Mouse (Mus musculus): ENCODE results near the gene Plxna1. TPM values are rescaled to one million over a fixed set of nuclear protein-coding genes. Genes with fewer than 3 reads are reported as not detected.

Gene Plxna1
- total RNA-seq, 2 experiments from 2014 or later, result 94.4 to 107 TPM

- intact Hi-C loops (cut with DNase I), result no loop called here
- peak; percentile 41 to 62 for DNase-seq (ENCODE audit: low spot score in 2 of 2)
Observed at GRCm38 (mm10) chr6:89344613-89345485, 17.6 kb downstream of the Plxna1 start.

- no peak for DNase-seq (ENCODE audit: low spot score in 2 of 2)
- intact Hi-C loops (cut with DNase I), result no loop called here
Observed at GRCm38 (mm10) chr6:89341981-89342380, 20.4 kb downstream of the Plxna1 start.

- intact Hi-C loops (cut with DNase I), result no loop called here
- peak; percentile 53 to 69 for DNase-seq (ENCODE audit: low spot score in 2 of 2)
Observed at GRCm38 (mm10) chr6:89339447-89339846, 23.0 kb downstream of the Plxna1 start.

GRCm38 (mm10) chr6:89338733-89339132 is 23.7 kb downstream of the Plxna1 start:
- DNase-seq (ENCODE audit: low spot score in 2 of 2), result no peak
- intact Hi-C loops (cut with DNase I), result no loop called here

GRCm38 (mm10) chr6:89337574-89337973 is 24.8 kb downstream of the Plxna1 start:
- DNase-seq (ENCODE audit: low spot score in 2 of 2), result peak in 1 of 2 experiments; percentile 31

GRCm38 (mm10) chr6:89333964-89334702 is 28.3 kb downstream of the Plxna1 start:
- intact Hi-C loops (cut with DNase I), result no loop called here
- DNase-seq (ENCODE audit: low spot score in 2 of 2), result peak; percentile 30 to 67

More at GRCm38 (mm10) chr6:89337574-89337973, 24.8 kb downstream of the Plxna1 start:
- intact Hi-C loops (cut with DNase I), result no loop called here

- no peak for DNase-seq (ENCODE audit: low spot score in 2 of 2)
- intact Hi-C loops (cut with DNase I), result no loop called here
Observed at GRCm38 (mm10) chr6:89330957-89331356, 31.5 kb downstream of the Plxna1 start.

GRCm38 (mm10) chr6:89328634-89329033 is 33.8 kb downstream of the Plxna1 start:
- DNase-seq (ENCODE audit: low spot score in 2 of 2), result no peak
- intact Hi-C loops (cut with DNase I), result no loop called here

GRCm38 (mm10) chr6:89327746-89328491 is 34.5 kb downstream of the Plxna1 start:
- DNase-seq (ENCODE audit: low spot score in 2 of 2), result no peak
- intact Hi-C loops (cut with DNase I), result no loop called here

- intact Hi-C loops (cut with DNase I), result no loop called here
- DNase-seq (ENCODE audit: low spot score in 2 of 2), result no peak
Observed at GRCm38 (mm10) chr6:89324842-89325241, 37.6 kb downstream of the Plxna1 start.

GRCm38 (mm10) chr6:89315263-89315662 is 47.2 kb downstream of the Plxna1 start:
- no peak for DNase-seq (ENCODE audit: low spot score in 2 of 2)
- intact Hi-C loops (cut with DNase I), result no loop called here

- intact Hi-C loops (cut with DNase I), result no loop called here
Observed at GRCm38 (mm10) chr6:89311518-89311917, 50.9 kb downstream of the Plxna1 start.

GRCm38 (mm10) chr6:89310236-89310635 is 52.2 kb downstream of the Plxna1 start:
- intact Hi-C loops (cut with DNase I), result no loop called here
- DNase-seq (ENCODE audit: low spot score in 2 of 2), result no peak

More at GRCm38 (mm10) chr6:89311518-89311917, 50.9 kb downstream of the Plxna1 start:
- DNase-seq (ENCODE audit: low spot score in 2 of 2), result no peak

GRCm38 (mm10) chr6:89308213-89308973 is 54.0 kb downstream of the Plxna1 start:
- DNase-seq (ENCODE audit: low spot score in 2 of 2), result no peak
- intact Hi-C loops (cut with DNase I), result no loop called here

- intact Hi-C loops (cut with DNase I), result no loop called here
- DNase-seq (ENCODE audit: low spot score in 2 of 2), result peak; percentile 55 to 58
Observed at GRCm38 (mm10) chr6:89304375-89305058, 57.9 kb downstream of the Plxna1 start.

GRCm38 (mm10) chr6:89299818-89300217 is 62.6 kb downstream of the Plxna1 start:
- intact Hi-C loops (cut with DNase I), result no loop called here
- DNase-seq (ENCODE audit: low spot score in 2 of 2), result no peak

- no peak for DNase-seq (ENCODE audit: low spot score in 2 of 2)
- intact Hi-C loops (cut with DNase I), result no loop called here
Observed at GRCm38 (mm10) chr6:89296909-89297695, 65.3 kb downstream of the Plxna1 start.

All from left cerebral cortex, postnatal 14 days (tissue).